Mouse (Mus musculus) midbrain, embryonic 14.5 days (tissue): Measurements from ENCODE around the gene Cryzl2. TPM values are rescaled to one million over a fixed set of nuclear protein-coding genes. Genes with fewer than 3 reads are reported as not detected.

Experiments
- ATAC-seq: fragments of 200-750 bp; cut with Nextera tagmentation; 2 replicates; pipeline ENCODE4 v1.8.0; 2017; ENCODE audit warnings: moderate number of reproducible peaks, moderate library complexity; ENCODE audit not compliant: low FRiP score, low TSS enrichment
- DNase-seq: peaks from one replicate; pipeline ENCODE4 v3.0.0-alpha.2; 2015
- H3K27ac ChIP-seq: fragments of 300-500 bp; sonication (generic); replicated peaks from 2 replicates; pipeline ENCODE4 v1.5.1; 2014; ENCODE audit warnings: mild to moderate bottlenecking, low read depth, low read length, moderate library complexity
- H3K27me3 ChIP-seq: fragments of 300-500 bp; sonication (generic); 2 replicates; pipeline ENCODE4 v1.6.1; 2014; ENCODE audit warnings: low read length, control low read depth, mixed read lengths; ENCODE audit not compliant: control insufficient read depth, insufficient read depth
- H3K36me3 ChIP-seq: fragments of 300-500 bp; sonication (generic); 2 replicates; pipeline ENCODE4 v1.6.1; 2014; ENCODE audit warnings: low read length, control low read depth; ENCODE audit not compliant: control insufficient read depth, insufficient read depth
- H3K4me1 ChIP-seq: fragments of 300-500 bp; sonication (generic); 2 replicates; pipeline ENCODE4 v1.6.1; 2014; ENCODE audit warnings: mild to moderate bottlenecking, antibody characterized with exemption, low read length, control low read depth; ENCODE audit not compliant: control insufficient read depth, insufficient read depth
- H3K4me2 ChIP-seq: fragments of 300-500 bp; sonication (generic); 2 replicates; pipeline ENCODE4 v1.6.1; 2014; ENCODE audit warnings: mild to moderate bottlenecking, low read length, moderate library complexity
- H3K4me3 ChIP-seq: fragments of 300-500 bp; sonication (generic); replicated peaks from 2 replicates; pipeline ENCODE4 v1.5.1; 2014; ENCODE audit warnings: low read depth, low read length
- H3K9ac ChIP-seq: fragments of 300-500 bp; sonication (generic); replicated peaks from 2 replicates; pipeline ENCODE4 v1.6.1; 2014; ENCODE audit warnings: mild to moderate bottlenecking, low read length, moderate library complexity
- H3K9me3 ChIP-seq: fragments of 300-500 bp; sonication (generic); 2 replicates; pipeline ENCODE4 v1.6.1; 2016; ENCODE audit warnings: low read length, control low read depth, mixed read lengths; ENCODE audit not compliant: control insufficient read depth
- WGBS: fragments of 180-500 bp; shearing (Covaris S2); extraction: QIAGEN DNeasy Blood & Tissue Kit; methylation state at CpG from one replicate; pipeline ENCODE4 v1.1.7; 2014; 5-methylcytosine and 5-hydroxymethylcytosine counted together
- polyA plus RNA-seq: library from polyadenylated mRNA; unstranded; fragments of >200 nt; fragmentation: Nextera tagmentation; extraction: Ambion mirVana; gene quantifications from 2 replicates; pipeline ENCODE4 v1.2.1, GENCODE M21; 2014

The Cryzl2 gene
- polyA plus RNA-seq, 1 experiment from 2014 or later, result 7.6 TPM

GRCm38 (mm10) chr1:157476231-157476630 lies 17.9 kb downstream of the Cryzl2 start:
- H3K9me3 ChIP-seq, result no peaks in the 10 kb centered on the region
- H3K4me2 ChIP-seq, result no peak overlapping the region
- no peak overlapping the region for H3K9ac ChIP-seq
- 95% methylated on average over 2 of the region's 2 CpGs for WGBS
- H3K27me3 ChIP-seq, result no peaks in the 10 kb centered on the region
- no peak overlapping the region for H3K4me3 ChIP-seq
- H3K27ac ChIP-seq, result no peak overlapping the region
- H3K4me1 ChIP-seq, result no peaks in the 10 kb centered on the region
- ATAC-seq (no peak), DNase-seq (no peak)
- no peaks in the 10 kb centered on the region for H3K36me3 ChIP-seq

- 37% methylated on average over 9 of the region's 9 CpGs for WGBS
- no peak for ATAC-seq
- Histone ChIP-seq H3K27ac (no peak overlapping the region), H3K36me3 (no peaks in the 10 kb centered on the region), H3K9ac (no peak overlapping the region), H3K4me1 (no peaks in the 10 kb centered on the region), H3K27me3 (no peaks in the 10 kb centered on the region), H3K4me3 (no peak overlapping the region), H3K4me2 (no peak overlapping the region), H3K9me3 (no peaks in the 10 kb centered on the region)
- DNase-seq, result peak; percentile 19
These were observed 21.7 kb downstream of the Cryzl2 start for GRCm38 (mm10) chr1:157480090-157480489.

GRCm38 (mm10) chr1:157480901-157481300 lies 22.5 kb downstream of the Cryzl2 start:
- no peak overlapping the region for H3K9ac ChIP-seq
- H3K4me1 ChIP-seq, result no peaks in the 10 kb centered on the region
- ATAC-seq (no peak), DNase-seq (no peak)
- H3K27me3 ChIP-seq, result no peaks in the 10 kb centered on the region
- H3K9me3 ChIP-seq, result no peaks in the 10 kb centered on the region
- H3K4me2 ChIP-seq, result no peak overlapping the region
- no peak overlapping the region for H3K27ac ChIP-seq
- no peaks in the 10 kb centered on the region for H3K36me3 ChIP-seq
- no peak overlapping the region for H3K4me3 ChIP-seq
- WGBS, result 80% methylated on average over 3 of the region's 3 CpGs

- DNase-seq, result no peak
- H3K27ac ChIP-seq, result no peak overlapping the region
- ATAC-seq, result no peak
- H3K27me3 ChIP-seq, result no peaks in the 10 kb centered on the region
- no peak overlapping the region for H3K4me2 ChIP-seq
- H3K4me3 ChIP-seq, result no peak overlapping the region
- no peaks in the 10 kb centered on the region for H3K9me3 ChIP-seq
- H3K36me3 ChIP-seq, result no peaks in the 10 kb centered on the region
- no peak overlapping the region for H3K9ac ChIP-seq
- no peaks in the 10 kb centered on the region for H3K4me1 ChIP-seq
- WGBS, result 92% methylated on average over 6 of the region's 6 CpGs
These were observed 23.3 kb downstream of the Cryzl2 start for GRCm38 (mm10) chr1:157481666-157482065.

- Histone ChIP-seq H3K27ac (no peak overlapping the region), H3K4me2 (no peak overlapping the region), H3K4me1 (no peaks in the 10 kb centered on the region), H3K36me3 (no peaks in the 10 kb centered on the region), H3K27me3 (no peaks in the 10 kb centered on the region), H3K4me3 (no peak overlapping the region), H3K9ac (no peak overlapping the region), H3K9me3 (no peaks in the 10 kb centered on the region)
- ATAC-seq (no peak), DNase-seq (no peak)
- 96% methylated on average over 4 of the region's 4 CpGs for WGBS
These were observed 25.8 kb downstream of the Cryzl2 start for GRCm38 (mm10) chr1:157484161-157484560.

GRCm38 (mm10) chr1:157500657-157501056 lies 42.3 kb downstream of the Cryzl2 start:
- H3K27ac ChIP-seq, result no peak overlapping the region
- ATAC-seq (no peak), DNase-seq (no peak)
- no peak overlapping the region for H3K9ac ChIP-seq
- no peak overlapping the region for H3K4me2 ChIP-seq
- H3K27me3 ChIP-seq, result no peaks in the 10 kb centered on the region
- no peak overlapping the region for H3K4me3 ChIP-seq
- no peaks in the 10 kb centered on the region for H3K36me3 ChIP-seq
- no peaks in the 10 kb centered on the region for H3K4me1 ChIP-seq
- 87% methylated on average over 1 of the region's 1 CpGs for WGBS
- no peaks in the 10 kb centered on the region for H3K9me3 ChIP-seq

GRCm38 (mm10) chr1:157501352-157501945 lies 43.1 kb downstream of the Cryzl2 start:
- DNase-seq (peak; percentile 12), ATAC-seq (no peak)
- Histone ChIP-seq H3K4me2 (no peak overlapping the region), H3K4me3 (no peak overlapping the region), H3K27me3 (no peaks in the 10 kb centered on the region), H3K36me3 (no peaks in the 10 kb centered on the region), H3K9me3 (no peaks in the 10 kb centered on the region), H3K9ac (no peak overlapping the region), H3K27ac (no peak overlapping the region), H3K4me1 (no peaks in the 10 kb centered on the region)
- WGBS, result 86% methylated on average over 6 of the region's 6 CpGs

GRCm38 (mm10) chr1:157503071-157503470 lies 44.7 kb downstream of the Cryzl2 start:
- Histone ChIP-seq H3K4me1 (no peaks in the 10 kb centered on the region), H3K9me3 (no peaks in the 10 kb centered on the region), H3K36me3 (no peaks in the 10 kb centered on the region), H3K4me3 (no peak overlapping the region), H3K4me2 (no peak overlapping the region), H3K9ac (no peak overlapping the region), H3K27me3 (no peaks in the 10 kb centered on the region), H3K27ac (no peak overlapping the region)
- no peak for DNase-seq
- WGBS, result 76% methylated on average over 6 of the region's 6 CpGs
- ATAC-seq, result no peak

GRCm38 (mm10) chr1:157506522-157506921 lies 48.1 kb downstream of the Cryzl2 start, which contains the start of gene Sec16b:
TSS of gene Sec16b (plus strand) at chr1:157506728.
- Histone ChIP-seq H3K9me3 (no peaks in the 10 kb centered on the region), H3K4me3 (no peak within 1 kb of the TSS), H3K9ac (no peak within 1 kb of the TSS), H3K27ac (no peak within 1 kb of the TSS), H3K4me2 (no peak within 1 kb of the TSS), H3K27me3 (no peaks in the 10 kb centered on the region), H3K4me1 (0 out of 2 replicates have a peak, but pooled peaks cover 3% of the 10 kb centered on the region), H3K36me3 (no peaks in the 10 kb centered on the region)
- DNase-seq (peak; percentile 40), ATAC-seq (no peak)
- WGBS, result 28% methylated on average over 5 of the region's 5 CpGs
